Mouse (Mus musculus) left cerebral cortex, adult 6 months (tissue): ENCODE data around the gene Hdc. TPM values are rescaled to one million over a fixed set of nuclear protein-coding genes. Genes with fewer than 3 reads are reported as not detected.

Experiments used
- long read RNA-seq, 2 experiments: library from polyadenylated mRNA; unstranded; transcript quantifications; one replicate each; pipeline ENCODE4 v2.0.0; 2019 to 2020
- polyA plus RNA-seq: library from polyadenylated mRNA; unstranded; fragments of <200 nt; fragmentation: Nextera tagmentation; gene quantifications from 2 replicates; pipeline ENCODE4 v1.2.3, GENCODE M21; 2021

Gene Hdc
- 1.0 and 1.2 TPM in 2 replicates for polyA plus RNA-seq
- long read RNA-seq, experiment 1, partial matches to known transcripts = 0 of 4 reads
- long read RNA-seq, experiment 1, other reads (novel, unspliced or antisense) = 0 of 4 reads
- long read RNA-seq, experiment 2, partial matches to known transcripts = 0 of 3 reads
- long read RNA-seq, experiment 2, other reads (novel, unspliced or antisense) = 2 of 3 reads

GRCm38 (mm10) chr2:126619249-126619704, at the start of gene Hdc:
TSS of gene Hdc (minus strand) at chr2:126619299.

DNA sequence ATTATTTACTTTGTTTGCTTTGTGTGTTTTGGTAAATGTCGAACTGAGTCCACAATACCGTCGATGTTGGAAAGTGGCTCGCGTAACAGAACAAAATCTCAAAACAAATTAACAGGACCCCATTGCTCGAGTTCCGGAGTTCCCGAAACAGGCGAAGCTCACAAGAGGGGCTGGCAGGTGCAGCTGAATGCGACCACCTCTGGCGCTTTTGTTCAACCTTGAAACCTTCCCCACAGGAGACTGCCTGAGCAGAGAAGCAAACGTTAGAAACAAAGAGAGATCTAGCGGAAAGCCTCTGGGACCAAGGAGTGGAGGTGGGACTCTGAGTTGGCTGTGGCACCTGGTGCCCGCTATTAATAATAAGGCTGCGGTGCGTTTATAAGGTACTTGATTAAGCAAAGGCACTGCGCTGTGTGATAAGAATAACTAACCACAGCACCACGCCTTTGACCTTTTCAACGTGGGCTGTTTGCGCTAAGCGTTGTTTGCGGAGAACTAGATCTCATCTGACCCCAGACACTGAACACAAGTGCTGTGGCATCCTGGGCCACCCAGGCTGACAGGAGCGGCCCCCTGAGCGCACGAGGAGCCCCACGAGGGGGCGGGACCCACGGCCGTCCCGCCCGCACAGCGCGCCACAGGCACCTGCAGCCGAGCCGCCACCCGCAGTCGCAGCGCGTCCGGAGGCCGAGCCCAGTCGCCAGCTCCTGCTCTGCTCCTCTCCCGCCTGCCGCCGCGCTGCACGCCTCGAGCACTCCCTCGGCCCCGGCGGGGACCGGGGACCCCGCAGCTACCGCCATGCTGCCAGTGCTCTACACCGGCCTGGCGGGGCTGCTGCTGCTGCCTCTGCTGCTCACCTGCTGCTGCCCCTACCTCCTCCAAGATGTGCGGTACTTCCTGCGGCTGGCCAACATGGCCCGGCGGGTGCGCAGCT, 66.5 kb downstream of the Hdc start, which contains the start of gene Slc27a2:
Slc27a2 (plus strand) TSS at position 51 of the 934 bp plus-strand sequence.

Other genes starting within 250 kb of the Hdc start
- not detected in 2 replicates for gene Atp8b4, start 118.6 kb downstream of the Hdc start, polyA plus RNA-seq
- gene Slc27a2, start 66.9 kb downstream of the Hdc start, polyA plus RNA-seq = 4.1 and 4.5 TPM in 2 replicates
- 11.1 and 11.8 TPM in 2 replicates for gene Gabpb1, start 57.0 kb upstream of the Hdc start, polyA plus RNA-seq
- gene Usp8, start 88.0 kb upstream of the Hdc start, polyA plus RNA-seq = 16.9 and 18.2 TPM in 2 replicates
- gene Usp50, start 164.2 kb upstream of the Hdc start, polyA plus RNA-seq = 1.5 TPM in 2 replicates